Mouse (Mus musculus) intestine, embryonic 15.5 days (tissue): Measurements from ENCODE around the gene Krt88. TPM values are rescaled to one million over a fixed set of nuclear protein-coding genes. Genes with fewer than 3 reads are reported as not detected.

ENCODE experiments used
- ATAC-seq: fragments of 200-750 bp; cut with Nextera tagmentation; 2 replicates; pipeline ENCODE4 v1.8.0; 2017; ENCODE audit warnings: moderate TSS enrichment, moderate library complexity
- H3K27ac ChIP-seq: fragments of 300-500 bp; sonication (generic); 2 replicates; pipeline ENCODE4 v1.5.1; 2015; ENCODE audit warnings: mild to moderate bottlenecking, inconsistent platforms
- H3K27me3 ChIP-seq: fragments of 300-500 bp; sonication (generic); replicated peaks from 2 replicates; pipeline ENCODE4 v1.6.1; 2015; ENCODE audit warnings: inconsistent platforms
- H3K36me3 ChIP-seq: fragments of 300-500 bp; sonication (generic); 2 replicates; pipeline ENCODE4 v1.6.1; 2015; ENCODE audit warnings: inconsistent platforms
- H3K4me1 ChIP-seq: fragments of 300-500 bp; sonication (generic); replicated peaks from 2 replicates; pipeline ENCODE4 v1.6.1; 2015; ENCODE audit warnings: inconsistent platforms
- H3K4me2 ChIP-seq: fragments of 300-500 bp; sonication (generic); replicated peaks from 2 replicates; pipeline ENCODE4 v1.6.1; 2015; ENCODE audit warnings: mild to moderate bottlenecking, inconsistent platforms
- H3K4me3 ChIP-seq: fragments of 300-500 bp; sonication (generic); replicated peaks from 2 replicates; pipeline ENCODE4 v1.5.1; 2015; ENCODE audit warnings: inconsistent platforms
- H3K9ac ChIP-seq: fragments of 300-500 bp; sonication (generic); 2 replicates; pipeline ENCODE4 v1.6.1; 2015; ENCODE audit warnings: inconsistent platforms
- H3K9me3 ChIP-seq: fragments of 300-500 bp; sonication (generic); 2 replicates; pipeline ENCODE4 v1.6.1; 2016; ENCODE audit warnings: inconsistent platforms
- WGBS: fragments of 180-500 bp; shearing (Covaris S2); methylation state at CpG from one replicate; pipeline ENCODE4 v1.1.7; 2015; 5-methylcytosine and 5-hydroxymethylcytosine counted together
- polyA plus RNA-seq: library from polyadenylated mRNA; unstranded; fragments of >200 nt; fragmentation: Nextera tagmentation; extraction: Ambion mirVana; gene quantifications from 2 replicates; pipeline ENCODE4 v1.2.1, GENCODE M21; 2015

The Krt88 gene
- polyA plus RNA-seq, 1 experiment from 2014 or later = not detected

GRCm38 (mm10) chr15:101446572-101446971 is 972 bp upstream of the Krt88 start:
- H3K4me3 ChIP-seq = no peak overlapping the region
- H3K9ac ChIP-seq = no peak overlapping the region
- no peaks in the 10 kb centered on the region for H3K27me3 ChIP-seq
- WGBS = 74% methylated on average over 11 of the region's 11 CpGs
- H3K36me3 ChIP-seq = no peaks in the 10 kb centered on the region
- no peak for ATAC-seq
- no peak overlapping the region for H3K4me2 ChIP-seq
- no peak overlapping the region for H3K27ac ChIP-seq
- no peaks in the 10 kb centered on the region for H3K4me1 ChIP-seq
- H3K9me3 ChIP-seq = no peaks in the 10 kb centered on the region

- Histone ChIP-seq H3K27ac (no peak overlapping the region), H3K36me3 (no peaks in the 10 kb centered on the region), H3K4me2 (peak overlapping the region; percentile 40), H3K27me3 (no peaks in the 10 kb centered on the region), H3K4me3 (no peak overlapping the region), H3K4me1 (no peaks in the 10 kb centered on the region), H3K9me3 (no peaks in the 10 kb centered on the region), H3K9ac (no peak overlapping the region)
- ATAC-seq = peak; percentile 83
- WGBS = 7% methylated on average over 13 of the region's 13 CpGs
Measured at GRCm38 (mm10) chr15:101453093-101453736, 5.7 kb downstream of the Krt88 start.

GRCm38 (mm10) chr15:101454774-101455173 is 7.2 kb downstream of the Krt88 start:
- Histone ChIP-seq H3K4me1 (no peaks in the 10 kb centered on the region), H3K36me3 (no peaks in the 10 kb centered on the region), H3K9me3 (no peaks in the 10 kb centered on the region), H3K27ac (no peak overlapping the region), H3K9ac (no peak overlapping the region), H3K4me2 (no peak overlapping the region), H3K27me3 (no peaks in the 10 kb centered on the region), H3K4me3 (no peak overlapping the region)
- 0 out of 2 replicates have a peak, but pooled peaks have one; percentile 47 for ATAC-seq
- 75% methylated on average over 8 of the region's 8 CpGs for WGBS

- Histone ChIP-seq H3K27ac (no peak overlapping the region), H3K4me1 (no peaks in the 10 kb centered on the region), H3K27me3 (no peaks in the 10 kb centered on the region), H3K4me3 (no peak overlapping the region), H3K9ac (no peak overlapping the region), H3K9me3 (no peaks in the 10 kb centered on the region), H3K36me3 (no peaks in the 10 kb centered on the region), H3K4me2 (no peak overlapping the region)
- ATAC-seq = no peak
- WGBS = 79% methylated on average over 2 of the region's 2 CpGs
Measured at GRCm38 (mm10) chr15:101455292-101455691, 7.7 kb downstream of the Krt88 start.

- no peak for ATAC-seq
- WGBS = 92% methylated on average over 6 of the region's 6 CpGs
- Histone ChIP-seq H3K27me3 (no peaks in the 10 kb centered on the region), H3K4me1 (no peaks in the 10 kb centered on the region), H3K36me3 (no peaks in the 10 kb centered on the region), H3K9me3 (no peaks in the 10 kb centered on the region), H3K4me2 (no peak overlapping the region), H3K27ac (no peak overlapping the region), H3K9ac (no peak overlapping the region), H3K4me3 (no peak overlapping the region)
Measured at GRCm38 (mm10) chr15:101455891-101456290, 8.3 kb downstream of the Krt88 start.

GRCm38 (mm10) chr15:101458361-101458930 is 10.9 kb downstream of the Krt88 start:
- no peak for ATAC-seq
- no peak overlapping the region for H3K27ac ChIP-seq
- no peaks in the 10 kb centered on the region for H3K4me1 ChIP-seq
- H3K4me2 ChIP-seq = no peak overlapping the region
- no peaks in the 10 kb centered on the region for H3K27me3 ChIP-seq
- no peak overlapping the region for H3K4me3 ChIP-seq
- H3K9ac ChIP-seq = no peak overlapping the region
- H3K9me3 ChIP-seq = no peaks in the 10 kb centered on the region
- WGBS = 57% methylated on average over 16 of the region's 16 CpGs
- H3K36me3 ChIP-seq = no peaks in the 10 kb centered on the region

- no peak for ATAC-seq
- Histone ChIP-seq H3K4me1 (no peaks in the 10 kb centered on the region), H3K36me3 (no peaks in the 10 kb centered on the region), H3K27me3 (no peaks in the 10 kb centered on the region), H3K9me3 (no peaks in the 10 kb centered on the region), H3K27ac (no peak overlapping the region), H3K9ac (no peak overlapping the region), H3K4me2 (no peak overlapping the region), H3K4me3 (no peak overlapping the region)
- 76% methylated on average over 14 of the region's 14 CpGs for WGBS
Measured at GRCm38 (mm10) chr15:101459283-101459682, 11.7 kb downstream of the Krt88 start.

- no peak within 1 kb of the TSS for H3K4me2 ChIP-seq
- H3K4me3 ChIP-seq = no peak within 1 kb of the TSS
- H3K36me3 ChIP-seq = no peaks in the 10 kb centered on the region
- H3K27ac ChIP-seq = no peak within 1 kb of the TSS
- 82% methylated on average over 13 of the region's 13 CpGs for WGBS
- ATAC-seq = no peak
- H3K27me3 ChIP-seq = no peaks in the 10 kb centered on the region
- no peaks in the 10 kb centered on the region for H3K9me3 ChIP-seq
- no peaks in the 10 kb centered on the region for H3K4me1 ChIP-seq
- H3K9ac ChIP-seq = no peak within 1 kb of the TSS
Measured at GRCm38 (mm10) chr15:101463651-101464050, 16.1 kb downstream of the Krt88 start, which contains the start of gene Krt81. Gene Krt81 (minus strand): TSS chr15:101463751.

GRCm38 (mm10) chr15:101469093-101469492 is 21.5 kb downstream of the Krt88 start:
- H3K4me3 ChIP-seq = no peak overlapping the region
- no peak for ATAC-seq
- WGBS = 84% methylated on average over 4 of the region's 4 CpGs
- no peak overlapping the region for H3K4me2 ChIP-seq
- H3K27me3 ChIP-seq = no peaks in the 10 kb centered on the region
- H3K9ac ChIP-seq = no peak overlapping the region
- H3K4me1 ChIP-seq = no peaks in the 10 kb centered on the region
- no peaks in the 10 kb centered on the region for H3K36me3 ChIP-seq
- no peaks in the 10 kb centered on the region for H3K9me3 ChIP-seq
- H3K27ac ChIP-seq = no peak overlapping the region

- peak; percentile 41; the same call in 1 of the 2 replicates for ATAC-seq
Measured at GRCm38 (mm10) chr15:101472952-101473528, 25.5 kb downstream of the Krt88 start, which contains the start of gene Krt86. Gene Krt86 (plus strand): TSS chr15:101473478.

GRCm38 (mm10) chr15:101479007-101479665 is 31.6 kb downstream of the Krt88 start:
- Histone ChIP-seq H3K27me3 (peaks cover 6% of the 10 kb centered on the region), H3K9ac (peak overlapping the region; percentile 36), H3K27ac (no peak overlapping the region), H3K4me3 (peak overlapping the region; percentile 27), H3K4me1 (peaks cover 5% of the 10 kb centered on the region; the same call in 1 of the 2 replicates), H3K9me3 (no peaks in the 10 kb centered on the region), H3K4me2 (peak overlapping the region; percentile 77), H3K36me3 (no peaks in the 10 kb centered on the region)
- peak; percentile 53 for ATAC-seq
- WGBS = 8% methylated on average over 31 of the region's 31 CpGs

More at GRCm38 (mm10) chr15:101472952-101473528, 25.5 kb downstream of the Krt88 start, which contains the start of gene Krt86:
- Histone ChIP-seq H3K9ac (no peak within 1 kb of the TSS), H3K27ac (no peak within 1 kb of the TSS), H3K4me2 (no peak within 1 kb of the TSS), H3K4me3 (no peak within 1 kb of the TSS), H3K4me1 (no peaks in the 10 kb centered on the region), H3K27me3 (no peaks in the 10 kb centered on the region; the same call in 1 of the 2 replicates), H3K9me3 (no peaks in the 10 kb centered on the region), H3K36me3 (no peaks in the 10 kb centered on the region)
- 27% methylated on average over 10 of the region's 10 CpGs for WGBS

- no peak overlapping the region for H3K27ac ChIP-seq
- peak overlapping the region; percentile 77 for H3K4me2 ChIP-seq
- no peak for ATAC-seq
- no peaks in the 10 kb centered on the region for H3K9me3 ChIP-seq
- H3K9ac ChIP-seq = peak overlapping the region; percentile 36; the same call in 1 of the 2 replicates
- WGBS = 36% methylated on average over 11 of the region's 11 CpGs
- H3K4me1 ChIP-seq = peaks cover 5% of the 10 kb centered on the region; the same call in 1 of the 2 replicates
- H3K27me3 ChIP-seq = peaks cover 6% of the 10 kb centered on the region
- H3K36me3 ChIP-seq = no peaks in the 10 kb centered on the region
- peak overlapping the region; percentile 27 for H3K4me3 ChIP-seq
Measured at GRCm38 (mm10) chr15:101479666-101480060, 32.1 kb downstream of the Krt88 start.
